Mouse (Mus musculus) lung, embryonic 14.5 days (tissue): ENCODE measurements around the gene 4933407L21Rik. TPM values are rescaled to one million over a fixed set of nuclear protein-coding genes. Genes with fewer than 3 reads are reported as not detected.

ENCODE experiments used
- ATAC-seq: fragments of 200-750 bp; cut with Nextera tagmentation; 2 replicates; pipeline ENCODE4 v1.8.0; 2017; ENCODE audit warnings: mild to moderate bottlenecking, moderate TSS enrichment, moderate library complexity; ENCODE audit not compliant: insufficient read depth
- DNase-seq: peaks from one replicate; pipeline ENCODE4 v3.0.0-alpha.2; 2015
- H3K27ac ChIP-seq: fragments of 300-500 bp; sonication (generic); 2 replicates; pipeline ENCODE4 v1.5.1; 2014; ENCODE audit warnings: low read depth, mild to moderate bottlenecking, moderate library complexity
- H3K27me3 ChIP-seq: fragments of 300-500 bp; sonication (generic); 2 replicates; pipeline ENCODE4 v1.6.1; 2014; ENCODE audit warnings: low read length, control low read depth; ENCODE audit not compliant: insufficient read depth
- H3K36me3 ChIP-seq: fragments of 300-500 bp; sonication (generic); 2 replicates; pipeline ENCODE4 v1.6.1; 2014; ENCODE audit warnings: control low read depth; ENCODE audit not compliant: insufficient read depth
- H3K4me1 ChIP-seq: fragments of 300-500 bp; sonication (generic); 2 replicates; pipeline ENCODE4 v1.6.1; 2014; ENCODE audit warnings: antibody characterized with exemption, control low read depth; ENCODE audit not compliant: insufficient read depth
- H3K4me2 ChIP-seq: fragments of 300-500 bp; sonication (generic); 2 replicates; pipeline ENCODE4 v1.6.1; 2014; ENCODE audit warnings: mild to moderate bottlenecking
- H3K4me3 ChIP-seq: fragments of 300-500 bp; sonication (generic); 2 replicates; pipeline ENCODE4 v1.5.1; 2014; ENCODE audit warnings: low read depth, low read length
- H3K9ac ChIP-seq: fragments of 300-500 bp; sonication (generic); 2 replicates; pipeline ENCODE4 v1.6.1; 2014
- H3K9me3 ChIP-seq: fragments of 300-500 bp; sonication (generic); 2 replicates; pipeline ENCODE4 v1.6.1; 2016; ENCODE audit warnings: low read depth, low read length, control low read depth
- CTCF ChIP-seq: IDR thresholded peaks from 2 replicates; pipeline ENCODE4 v1.5.1; 2016; ENCODE audit warnings: antibody characterized with exemption, low read depth
- whole genome bisulfite sequencing: fragments of 180-500 bp; shearing (Covaris S2); extraction: QIAGEN DNeasy Blood & Tissue Kit; methylation state at CpG from one replicate; pipeline ENCODE4 v1.1.7; 2014; 5-methylcytosine and 5-hydroxymethylcytosine counted together
- polyA plus RNA-seq: library from polyadenylated mRNA; unstranded; fragments of >200 nt; fragmentation: Nextera tagmentation; extraction: Ambion mirVana; gene quantifications from 2 replicates; pipeline ENCODE4 v1.2.1, GENCODE M21; 2014

Gene 4933407L21Rik
- polyA plus RNA-seq, 1 experiment from 2014 or later: not detected

GRCm38 (mm10) chr1:85896781-85897700 lies 31.2 kb upstream of the 4933407L21Rik start:
- DNase-seq: peak; percentile 38
- Histone ChIP-seq H3K4me1 (peaks cover 48% of the 10 kb centered on the region), H3K4me2 (peak overlapping the region; percentile 88), H3K27me3 (no peaks in the 10 kb centered on the region), H3K9me3 (no peaks in the 10 kb centered on the region), H3K9ac (peak overlapping the region; percentile 10; the same call in 1 of the 2 replicates), H3K27ac (peak overlapping the region; percentile 43; the same call in 1 of the 2 replicates), H3K4me3 (no peak overlapping the region), H3K36me3 (no peaks in the 10 kb centered on the region)
- TF ChIP-seq CTCF: no peak
- ATAC-seq: no peak
- 41% methylated on average over 12 of the region's 12 CpGs for WGBS

- ATAC-seq (peak; percentile 15; the same call in 1 of the 2 replicates), DNase-seq (peak; percentile 69)
- no peak overlapping the region for H3K4me3 ChIP-seq
- no peaks in the 10 kb centered on the region for H3K9me3 ChIP-seq
- peaks cover 49% of the 10 kb centered on the region for H3K4me1 ChIP-seq
- TF ChIP-seq CTCF: no peak
- peak overlapping the region; percentile 25; the same call in 1 of the 2 replicates for H3K4me2 ChIP-seq
- H3K27me3 ChIP-seq: no peaks in the 10 kb centered on the region
- H3K27ac ChIP-seq: peak overlapping the region; percentile 75
- H3K36me3 ChIP-seq: peaks cover 4% of the 10 kb centered on the region
- H3K9ac ChIP-seq: peak overlapping the region; percentile 38; the same call in 1 of the 2 replicates
- 21% methylated on average over 8 of the region's 8 CpGs for WGBS
Observed at GRCm38 (mm10) chr1:85897901-85898760, 30.2 kb upstream of the 4933407L21Rik start.

GRCm38 (mm10) chr1:85898761-85899387 lies 29.4 kb upstream of the 4933407L21Rik start:
- Histone ChIP-seq H3K9ac (peak overlapping the region; percentile 38; the same call in 1 of the 2 replicates), H3K4me3 (no peak overlapping the region), H3K27ac (peak overlapping the region; percentile 75; the same call in 1 of the 2 replicates), H3K9me3 (no peaks in the 10 kb centered on the region), H3K4me2 (peak overlapping the region; percentile 18; the same call in 1 of the 2 replicates), H3K4me1 (peaks cover 49% of the 10 kb centered on the region), H3K36me3 (peaks cover 12% of the 10 kb centered on the region), H3K27me3 (no peaks in the 10 kb centered on the region)
- WGBS: 50% methylated on average over 12 of the region's 12 CpGs
- no peak for DNase-seq
- no peak for ATAC-seq
- no peak for TF ChIP-seq CTCF

GRCm38 (mm10) chr1:85899388-85899761 lies 28.9 kb upstream of the 4933407L21Rik start:
- Histone ChIP-seq H3K4me2 (no peak overlapping the region), H3K4me3 (no peak overlapping the region), H3K36me3 (peaks cover 14% of the 10 kb centered on the region), H3K27ac (no peak overlapping the region), H3K9ac (no peak overlapping the region), H3K27me3 (no peaks in the 10 kb centered on the region), H3K9me3 (no peaks in the 10 kb centered on the region), H3K4me1 (peaks cover 49% of the 10 kb centered on the region)
- ATAC-seq (no peak), DNase-seq (no peak)
- no peak for TF ChIP-seq CTCF

- Histone ChIP-seq H3K36me3 (peaks cover 27% of the 10 kb centered on the region), H3K9me3 (no peaks in the 10 kb centered on the region), H3K4me1 (peaks cover 47% of the 10 kb centered on the region), H3K4me2 (no peak overlapping the region), H3K9ac (no peak overlapping the region), H3K27me3 (no peaks in the 10 kb centered on the region), H3K4me3 (no peak overlapping the region), H3K27ac (no peak overlapping the region; the same call in 1 of the 2 replicates)
- WGBS: 56% methylated on average over 7 of the region's 7 CpGs
- ATAC-seq: no peak
- no peak for TF ChIP-seq CTCF
- DNase-seq: no peak
Observed at GRCm38 (mm10) chr1:85900521-85901333, 27.6 kb upstream of the 4933407L21Rik start.
